Comparison of ENCODE assay signal across 10 mouse cellular contexts in the genomic region with DNA sequence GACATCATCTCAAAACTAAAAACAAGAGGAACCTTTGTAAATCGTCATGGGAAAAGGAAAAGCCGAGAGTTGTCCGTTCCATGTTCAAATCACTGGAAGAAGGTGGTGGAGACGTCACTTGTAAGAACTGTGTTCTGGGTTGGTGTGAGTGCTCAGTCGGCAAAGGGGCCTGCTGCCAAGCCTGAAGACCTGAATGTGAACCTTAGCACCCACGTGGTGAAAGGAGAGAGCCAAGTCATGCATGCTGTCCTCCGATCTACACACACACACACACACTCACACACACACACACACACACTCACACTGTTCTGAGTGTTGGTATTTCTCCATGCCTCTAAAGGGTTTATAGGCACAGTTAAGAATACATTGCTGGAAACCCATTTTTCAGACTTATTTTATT. TPM values are rescaled to one million over a fixed set of nuclear protein-coding genes. Genes with fewer than 3 reads are reported as not detected.
"Had no signal": no experiment of that assay in that cellular context is flagged by ENCODE, and none has a peak within 500 bp of the region (broad histone marks: within the 10 kb centered on the region; RNA-seq: fewer than 3 reads in every experiment).

No protein-coding gene starts in this region.

- ATAC-seq: intestine, embryonic 16.5 days; lung, postnatal 0 days; midbrain, embryonic 15.5 days had no signal

- H3K9ac ChIP-seq: limb, embryonic 12.5 days; liver, embryonic 15.5 days; midbrain, embryonic 15.5 days; neural tube, embryonic 12.5 days had no signal

- H3K4me1 ChIP-seq: liver, embryonic 15.5 days; midbrain, embryonic 15.5 days; neural tube, embryonic 12.5 days had no signal

- H3K27me3 ChIP-seq: limb, embryonic 12.5 days; liver, embryonic 15.5 days; midbrain, embryonic 15.5 days; neural tube, embryonic 12.5 days had no signal

- H3K4me3 ChIP-seq: limb, embryonic 12.5 days; liver, embryonic 15.5 days; midbrain, embryonic 15.5 days; neural tube, embryonic 12.5 days had no signal

- H3K36me3 ChIP-seq: limb, embryonic 12.5 days; liver, embryonic 15.5 days; midbrain, embryonic 15.5 days; neural tube, embryonic 12.5 days had no signal

- H3K27ac ChIP-seq: limb, embryonic 12.5 days; liver, embryonic 15.5 days; midbrain, embryonic 15.5 days; neural tube, embryonic 12.5 days had no signal

- H3K9me3 ChIP-seq: liver, embryonic 15.5 days; midbrain, embryonic 15.5 days; neural tube, embryonic 12.5 days had no signal

- H3K4me2 ChIP-seq: limb, embryonic 12.5 days; liver, embryonic 15.5 days; midbrain, embryonic 11.5 days; midbrain, embryonic 15.5 days; neural tube, embryonic 12.5 days had no signal

RNA-seq across cellular contexts. Expression of gene Clec10a, which starts 15.2 kb away (rescaled TPM):
- polyA plus RNA-seq: limb, embryonic 12.5 days had no signal

RNA-seq across cellular contexts. Expression of gene Mgl2, which starts 41.1 kb away (rescaled TPM):
- total RNA-seq: neutrophil, adult 5-6 weeks had no signal
- polyA plus RNA-seq: limb, embryonic 12.5 days had no signal

RNA-seq across cellular contexts. Expression of gene Slc16a11, which starts 41.4 kb away (rescaled TPM):
- total RNA-seq: megakaryocyte, adult 5-6 weeks; monocyte, adult 5-6 weeks had no signal

RNA-seq across cellular contexts. Expression of gene Bcl6b, which starts 58.4 kb away (rescaled TPM):
- total RNA-seq: monocyte, adult 5-6 weeks; neutrophil, adult 5-6 weeks had no signal
